Mouse (Mus musculus): ENCODE results near the gene C87977. TPM values are rescaled to one million over a fixed set of nuclear protein-coding genes. Genes with fewer than 3 reads are reported as not detected.
"Not testable (repeated sequence)": the region's sequence is repeated elsewhere in the genome, so short reads cannot be mapped to it uniquely, and the experiment has no call there.

The C87977 gene
- total RNA-seq (2021) = not detected
- long read RNA-seq, experiment 1 = 0 reads
- long read RNA-seq, experiment 2 = 0 reads

DNA sequence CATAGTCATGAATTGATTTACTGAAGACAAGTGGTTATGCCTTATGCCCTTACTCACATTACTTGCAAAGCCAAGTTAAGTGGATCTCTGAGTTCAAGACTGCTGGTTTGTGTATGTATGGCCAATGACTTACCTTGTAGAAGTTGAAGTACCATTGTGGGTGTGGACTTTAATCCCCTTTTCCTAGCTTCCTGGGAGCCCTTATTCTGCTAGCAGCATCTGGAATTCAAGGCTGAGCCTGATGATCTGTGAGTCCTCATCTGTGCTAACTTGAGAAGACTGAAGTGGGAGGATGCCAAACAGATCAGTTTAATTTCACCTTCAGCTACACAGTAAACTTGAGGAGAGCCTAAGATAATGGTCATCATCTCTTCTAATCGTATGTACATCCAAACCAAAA lies at the start of gene C87977:
TSS of gene C87977 (minus strand) at position 101 of the 400 bp plus-strand sequence.
- not testable (repeated sequence) for DNase-seq (ENCODE audit: low spot score in 2 of 2)

DNA sequence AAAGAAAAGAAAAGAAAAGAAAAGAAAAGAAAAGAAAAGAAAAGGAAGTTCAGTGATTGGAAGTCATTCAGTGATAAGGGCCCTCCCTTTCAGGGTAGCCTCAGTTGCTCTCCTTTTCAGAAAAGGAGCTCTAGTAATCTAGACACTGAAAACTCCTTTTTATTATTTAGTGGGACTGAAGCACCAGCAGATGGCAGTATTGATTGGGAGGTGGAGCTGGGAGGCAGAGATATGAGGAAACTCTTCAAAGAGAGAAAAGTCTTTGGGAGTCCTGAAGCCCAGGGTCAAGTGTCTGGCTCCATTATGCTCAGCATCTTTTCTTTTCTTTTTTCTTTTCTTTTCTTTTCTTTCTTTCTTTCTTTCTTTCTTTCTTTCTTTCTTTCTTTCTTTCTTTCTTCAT lies 41.6 kb upstream of the C87977 start:
- DNase-seq (ENCODE audit: low spot score in 2 of 2) = not testable (repeated sequence)

- DNase-seq (ENCODE audit: low spot score in 2 of 2) = no peak
These were observed 22.7 kb downstream of the C87977 start, which contains the start of gene Oog2 for GRCm38 (mm10) chr4:144190419-144190818. TSS of gene Oog2 (plus strand) at chr4:144190719.

- no peak for DNase-seq (ENCODE audit: low spot score in 2 of 2)
These were observed 50.6 kb downstream of the C87977 start, which contains the start of gene Oog3 for GRCm38 (mm10) chr4:144162563-144162962. TSS of gene Oog3 (minus strand) at chr4:144162663.

Other genes with a start within 250 kb of the C87977 start
- gene Gm13101, start 246.4 kb downstream of the C87977 start, total RNA-seq (2021) = not detected
- gene Pramef17, start 218.9 kb downstream of the C87977 start, total RNA-seq (2021) = not detected
- not detected for gene Pramel4, start 154.2 kb downstream of the C87977 start, total RNA-seq (2021)
- not detected for gene Gm13102, start 106.8 kb downstream of the C87977 start, total RNA-seq (2021)
- gene Oog3, start 50.7 kb downstream of the C87977 start, total RNA-seq (2021) = not detected
- gene Oog2, start 22.6 kb downstream of the C87977 start, total RNA-seq (2021) = not detected
- not detected for gene Pramel5, start 67.2 kb upstream of the C87977 start, total RNA-seq (2021)
- not detected for gene Gm13128, start 116.9 kb upstream of the C87977 start, total RNA-seq (2021)
- gene Gm13119, start 144.6 kb upstream of the C87977 start, total RNA-seq (2021) = not detected
- gene Pramef20, start 164.6 kb upstream of the C87977 start, total RNA-seq (2021) = not detected
- under 1 TPM in 1 of 2 experiments, not detected in 1; 0.34 TPM for gene Pramef12, start 195.1 kb upstream of the C87977 start, total RNA-seq (2021)
- gene 1700012P22Rik, start 225.5 kb upstream of the C87977 start, total RNA-seq (2021) = not detected
- gene Gm9944, start 240.0 kb upstream of the C87977 start, total RNA-seq (2021) = not detected

Data from adrenal gland, postnatal 4 days (tissue).